ENCODE assay signal across 23 mouse cellular contexts in genomic region chr2:74671847-74672246, GRCm38 (mm10). TPM values are rescaled to one million over a fixed set of nuclear protein-coding genes. Genes with fewer than 3 reads are reported as not detected.
DNase-seq lines count a peak whose midpoint lies in the region; ATAC-seq and TF ChIP-seq lines count a peak whose summit lies in the region.
"Had no signal": no experiment of that assay in that cellular context is flagged by ENCODE, and none has a peak within 500 bp of the region (broad histone marks: within the 10 kb centered on the region; RNA-seq: fewer than 3 reads in every experiment).

No protein-coding gene starts in this region.

- H3K9me3 ChIP-seq in heart, embryonic 15.5 days (replicated peaks) = no peaks in the 10 kb centered on the region
- no peaks in the 10 kb centered on the region for H3K9me3 ChIP-seq in midbrain, embryonic 11.5 days (ENCODE audit: control insufficient read depth, low read length)
- no peaks in the 10 kb centered on the region for H3K9me3 ChIP-seq in midbrain, embryonic 15.5 days
- H3K9me3 ChIP-seq in limb, embryonic 12.5 days = no peaks in the 10 kb centered on the region
- H3K9me3 ChIP-seq: forebrain, embryonic 10.5 days; hindbrain, embryonic 12.5 days; neural tube, embryonic 13.5 days had no signal

- no peaks in the 10 kb centered on the region for H3K36me3 ChIP-seq in heart, embryonic 15.5 days
- no peaks in the 10 kb centered on the region for H3K36me3 ChIP-seq in midbrain, embryonic 11.5 days (ENCODE audit: control insufficient read depth, insufficient read depth, low read length)
- H3K36me3 ChIP-seq in midbrain, embryonic 15.5 days (replicated peaks) = no peaks in the 10 kb centered on the region
- H3K36me3 ChIP-seq in limb, embryonic 12.5 days = no peaks in the 10 kb centered on the region
- H3K36me3 ChIP-seq in myocyte (ENCODE audit: control insufficient read depth, insufficient read depth) = no peaks in the 10 kb centered on the region
- H3K36me3 ChIP-seq: forebrain, embryonic 10.5 days; hindbrain, embryonic 12.5 days; neural tube, embryonic 13.5 days had no signal

- no peaks in the 10 kb centered on the region for H3K79me2 ChIP-seq in myocyte (ENCODE audit: control insufficient read depth, insufficient read depth)

- H3K4me2 ChIP-seq in heart, embryonic 15.5 days = peak overlapping the region; percentile 70; the same call in 1 of the 2 replicates
- H3K4me2 ChIP-seq in midbrain, embryonic 11.5 days = no peak overlapping the region
- no peak overlapping the region for H3K4me2 ChIP-seq in midbrain, embryonic 15.5 days
- peak overlapping the region; percentile 74 for H3K4me2 ChIP-seq in limb, embryonic 12.5 days
- H3K4me2 ChIP-seq in myocyte (ENCODE audit: low read depth) = peak overlapping the region; percentile 53

- no peak overlapping the region for H3K27ac ChIP-seq in heart, embryonic 15.5 days
- no peak overlapping the region for H3K27ac ChIP-seq in midbrain, embryonic 11.5 days (ENCODE audit: low read depth, low read length)
- H3K27ac ChIP-seq in midbrain, embryonic 15.5 days = no peak overlapping the region
- peak overlapping the region; percentile 99 for H3K27ac ChIP-seq in limb, embryonic 12.5 days
- H3K27ac ChIP-seq: forebrain, embryonic 10.5 days; hindbrain, embryonic 12.5 days; neural tube, embryonic 13.5 days had no signal

- peaks cover 18% of the 10 kb centered on the region for H3K4me1 ChIP-seq in heart, embryonic 15.5 days (replicated peaks)
- peaks cover 8% of the 10 kb centered on the region; the same call in 1 of the 2 replicates for H3K4me1 ChIP-seq in midbrain, embryonic 11.5 days (ENCODE audit: control insufficient read depth, insufficient read depth, low read length)
- peaks cover 11% of the 10 kb centered on the region for H3K4me1 ChIP-seq in midbrain, embryonic 15.5 days
- H3K4me1 ChIP-seq in limb, embryonic 12.5 days (replicated peaks) = peaks cover 42% of the 10 kb centered on the region

- H3K9ac ChIP-seq in heart, embryonic 15.5 days = no peak overlapping the region
- no peak overlapping the region for H3K9ac ChIP-seq in midbrain, embryonic 11.5 days (ENCODE audit: low read length)
- no peak overlapping the region for H3K9ac ChIP-seq in midbrain, embryonic 15.5 days
- H3K9ac ChIP-seq in limb, embryonic 12.5 days (replicated peaks) = peak overlapping the region; percentile 99
- H3K9ac ChIP-seq: hindbrain, embryonic 12.5 days; neural tube, embryonic 13.5 days had no signal

- intact Hi-C loops in heart, postnatal 14 days (cut with DNase I) = loop anchor here (2.0 kb wide), 1 partner anchor 705 kb away; no protein-coding TSS in a partner anchor

- ATAC-seq in heart, embryonic 15.5 days (replicated peaks; ENCODE audit: insufficient number of reproducible peaks, insufficient read depth, low FRiP score, low read depth) = no peak
- no peak for ATAC-seq in midbrain, embryonic 11.5 days (ENCODE audit: low FRiP score)
- no peak for ATAC-seq in midbrain, embryonic 15.5 days (replicated peaks)
- no peak for ATAC-seq in limb, embryonic 12.5 days (ENCODE audit: insufficient number of reproducible peaks, insufficient read depth, low FRiP score, low TSS enrichment, low read depth)
- no peak for ATAC-seq in monocyte, adult 5-6 weeks (replicated peaks; ENCODE audit: insufficient number of reproducible peaks, low FRiP score, low TSS enrichment, poor library complexity, severe bottlenecking)

- DNase-seq in heart, postnatal 14 days = no peak
- DNase-seq in midbrain, embryonic 11.5 days (ENCODE audit: low spot score, missing footprints) = peak; percentile 94
- no peak for DNase-seq in right cerebral cortex, adult 2 months (ENCODE audit: low spot score in 2 of 2)
- DNase-seq: adrenal gland, postnatal 14 days; cerebellum, adult 2 months; kidney, adult 8-10 months; lung, postnatal 14 days; midbrain, embryonic 14.5 days; right cerebral cortex, postnatal 4 days; thymus, adult 18-20 months had no signal

- no peak for TF ChIP-seq POLR2A in myocyte (IDR thresholded peaks at IDR 0.05; ENCODE audit: insufficient read length, low read depth)

- no peak overlapping the region for H3K4me3 ChIP-seq in heart, embryonic 15.5 days
- no peak overlapping the region for H3K4me3 ChIP-seq in midbrain, embryonic 11.5 days (ENCODE audit: low read depth, low read length)
- H3K4me3 ChIP-seq in midbrain, embryonic 15.5 days = no peak overlapping the region
- peak overlapping the region; percentile 90 for H3K4me3 ChIP-seq in limb, embryonic 12.5 days (replicated peaks)
- H3K4me3 ChIP-seq in myocyte = no peak overlapping the region
- H3K4me3 ChIP-seq: neural tube, embryonic 13.5 days had no signal

- H3K27me3 ChIP-seq in heart, embryonic 15.5 days = peaks cover 98% of the 10 kb centered on the region
- H3K27me3 ChIP-seq in midbrain, embryonic 11.5 days (ENCODE audit: control insufficient read depth, insufficient read depth, low read length) = peaks cover 97% of the 10 kb centered on the region
- peaks cover 97% of the 10 kb centered on the region for H3K27me3 ChIP-seq in midbrain, embryonic 15.5 days (replicated peaks)
- peaks cover 76% of the 10 kb centered on the region for H3K27me3 ChIP-seq in limb, embryonic 12.5 days
- peaks cover 57% of the 10 kb centered on the region for H3K27me3 ChIP-seq in myocyte (ENCODE audit: control insufficient read depth, insufficient read depth, insufficient read length)

- H3ac ChIP-seq in myocyte (ENCODE audit: control insufficient read depth, insufficient read length) = no peak overlapping the region

- 21% methylated on average over 5 of the region's 5 CpGs for WGBS in heart, embryonic 15.5 days
- WGBS in midbrain, embryonic 11.5 days = 6% methylated on average over 5 of the region's 5 CpGs
- 11% methylated on average over 5 of the region's 5 CpGs for WGBS in midbrain, embryonic 15.5 days
- 8% methylated on average over 5 of the region's 5 CpGs for WGBS in limb, embryonic 12.5 days

TF ChIP-seq in myocyte, 11 proteins besides CTCF, POLR2A, EP300 and RAD21:
- TF ChIP-seq POLR2AphosphoS2 (IDR thresholded peaks at IDR 0.05; ENCODE audit: insufficient read length, low read depth) = no peak
- TF ChIP-seq MYOD1 (IDR thresholded peaks at IDR 0.05; ENCODE audit: control insufficient read depth in 1 of 3, insufficient read length in 2 of 3, low read depth in 2 of 3) = no peak
- no peak for TF ChIP-seq CEBPB (IDR thresholded peaks at IDR 0.05; ENCODE audit: insufficient read depth, poor library complexity, severe bottlenecking)

RNA-seq across cellular contexts. Expression of gene Hoxd12, which starts 3.0 kb away (rescaled TPM):
- polyA plus RNA-seq in heart, embryonic 15.5 days (2015; fragmentation: Nextera tagmentation; extraction: Ambion mirVana) = 0.10 TPM in 1 of 2 replicates, not detected in the other
- not detected for total RNA-seq in heart, postnatal 14 days (2021)
- not detected in 2 replicates for polyA plus RNA-seq in midbrain, embryonic 11.5 days (2014; fragmentation: Nextera tagmentation; extraction: Ambion mirVana)
- polyA plus RNA-seq in midbrain, embryonic 15.5 days (2015; fragmentation: Nextera tagmentation; extraction: Ambion mirVana) = not detected in 2 replicates
- 113 and 130 TPM in 2 replicates for polyA plus RNA-seq in limb, embryonic 12.5 days (2016; fragmentation: Nextera tagmentation; extraction: Ambion mirVana)
- not detected for polyA plus RNA-seq in myocyte (2012; fragmentation: generic; extraction: Trizol)
- total RNA-seq in monocyte, adult 5-6 weeks (2017) = not detected in 3 replicates
- total RNA-seq: adrenal gland, postnatal 14 days; gastrocnemius, postnatal 4 days; layer of hippocampus, postnatal 14 days; left cerebral cortex, postnatal 36 days had no signal
- polyA plus RNA-seq: cerebellum, adult 2 months; cortical plate, adult 2 months; embryonic facial prominence, embryonic 14.5 days; forebrain, embryonic 10.5 days; hindbrain, embryonic 12.5 days; midbrain, embryonic 14.5 days had no signal

RNA-seq across cellular contexts. Expression of gene Hoxd13, which starts 3.7 kb away (rescaled TPM):
- polyA plus RNA-seq in heart, embryonic 15.5 days (2015; fragmentation: Nextera tagmentation; extraction: Ambion mirVana) = 0.14 TPM in 1 of 2 replicates, not detected in the other
- total RNA-seq in heart, postnatal 14 days (2021) = not detected
- not detected in 2 replicates for polyA plus RNA-seq in midbrain, embryonic 11.5 days (2014; fragmentation: Nextera tagmentation; extraction: Ambion mirVana)
- 0.06 TPM in 1 of 2 replicates, not detected in the other for polyA plus RNA-seq in midbrain, embryonic 15.5 days (2015; fragmentation: Nextera tagmentation; extraction: Ambion mirVana)
- 81.8 and 88.0 TPM in 2 replicates for polyA plus RNA-seq in limb, embryonic 12.5 days (2016; fragmentation: Nextera tagmentation; extraction: Ambion mirVana)
- polyA plus RNA-seq in myocyte (2012; fragmentation: generic; extraction: Trizol) = not detected
- not detected in 3 replicates for total RNA-seq in monocyte, adult 5-6 weeks (2017)
- total RNA-seq: adrenal gland, postnatal 14 days; gastrocnemius, postnatal 4 days; layer of hippocampus, postnatal 14 days; left cerebral cortex, postnatal 36 days had no signal
- polyA plus RNA-seq: cortical plate, adult 2 months; embryonic facial prominence, embryonic 14.5 days; forebrain, embryonic 10.5 days; hindbrain, embryonic 12.5 days had no signal

RNA-seq across cellular contexts. Expression of gene Hoxd11, which starts 7.5 kb away (rescaled TPM):
- not detected in 2 replicates for polyA plus RNA-seq in heart, embryonic 15.5 days (2015; fragmentation: Nextera tagmentation; extraction: Ambion mirVana)
- not detected for total RNA-seq in heart, postnatal 14 days (2021)
- not detected in 2 replicates for polyA plus RNA-seq in midbrain, embryonic 11.5 days (2014; fragmentation: Nextera tagmentation; extraction: Ambion mirVana)
- polyA plus RNA-seq in midbrain, embryonic 15.5 days (2015; fragmentation: Nextera tagmentation; extraction: Ambion mirVana) = not detected in 2 replicates
- polyA plus RNA-seq in limb, embryonic 12.5 days (2016; fragmentation: Nextera tagmentation; extraction: Ambion mirVana) = 55.4 and 62.0 TPM in 2 replicates
- polyA plus RNA-seq in myocyte (2012; fragmentation: generic; extraction: Trizol) = not detected
- not detected in 3 replicates for total RNA-seq in monocyte, adult 5-6 weeks (2017)
- total RNA-seq: adrenal gland, postnatal 14 days; layer of hippocampus, postnatal 14 days; left cerebral cortex, postnatal 36 days had no signal
- polyA plus RNA-seq: cerebellum, adult 2 months; cortical plate, adult 2 months; embryonic facial prominence, embryonic 14.5 days; forebrain, embryonic 10.5 days; hindbrain, embryonic 12.5 days; midbrain, embryonic 14.5 days had no signal

RNA-seq across cellular contexts. Expression of gene Evx2, which starts 12.5 kb away (rescaled TPM):
- polyA plus RNA-seq in heart, embryonic 15.5 days (2015; fragmentation: Nextera tagmentation; extraction: Ambion mirVana) = not detected in 2 replicates
- not detected for total RNA-seq in heart, postnatal 14 days (2021)
- 1.5 and 1.9 TPM in 2 replicates for polyA plus RNA-seq in midbrain, embryonic 11.5 days (2014; fragmentation: Nextera tagmentation; extraction: Ambion mirVana)
- polyA plus RNA-seq in midbrain, embryonic 15.5 days (2015; fragmentation: Nextera tagmentation; extraction: Ambion mirVana) = 0.31 and 0.52 TPM in 2 replicates
- polyA plus RNA-seq in limb, embryonic 12.5 days (2016; fragmentation: Nextera tagmentation; extraction: Ambion mirVana) = 6.8 and 8.3 TPM in 2 replicates
- polyA plus RNA-seq in myocyte (2012; fragmentation: generic; extraction: Trizol) = not detected
- not detected in 3 replicates for total RNA-seq in monocyte, adult 5-6 weeks (2017)
- total RNA-seq: adrenal gland, postnatal 14 days; layer of hippocampus, postnatal 14 days; left cerebral cortex, postnatal 36 days had no signal
- polyA plus RNA-seq: cortical plate, adult 2 months; embryonic facial prominence, embryonic 14.5 days; forebrain, embryonic 10.5 days had no signal

RNA-seq across cellular contexts. Expression of gene Hoxd10, which starts 19.9 kb away (rescaled TPM):
- 0.08 TPM in 1 of 2 replicates, not detected in the other for polyA plus RNA-seq in heart, embryonic 15.5 days (2015; fragmentation: Nextera tagmentation; extraction: Ambion mirVana)
- under 1 TPM in 1 of 2 experiments, not detected in 1; 0.14 TPM for total RNA-seq in heart, postnatal 14 days (2021)
- polyA plus RNA-seq in midbrain, embryonic 11.5 days (2014; fragmentation: Nextera tagmentation; extraction: Ambion mirVana) = not detected in 2 replicates
- not detected in 2 replicates for polyA plus RNA-seq in midbrain, embryonic 15.5 days (2015; fragmentation: Nextera tagmentation; extraction: Ambion mirVana)
- polyA plus RNA-seq in limb, embryonic 12.5 days (2016; fragmentation: Nextera tagmentation; extraction: Ambion mirVana) = 39.5 and 42.0 TPM in 2 replicates
- not detected for polyA plus RNA-seq in myocyte (2012; fragmentation: generic; extraction: Trizol)
- total RNA-seq in monocyte, adult 5-6 weeks (2017) = not detected in 3 replicates
- total RNA-seq: adrenal gland, postnatal 14 days; layer of hippocampus, postnatal 14 days; left cerebral cortex, postnatal 36 days had no signal
- polyA plus RNA-seq: cerebellum, adult 2 months; cortical plate, adult 2 months; forebrain, embryonic 10.5 days; hindbrain, embryonic 12.5 days; midbrain, embryonic 14.5 days had no signal

Comparison
In these comparisons a context has a peak if more than half of its experiments do, and no peak if none do; other contexts are left out.
1. H3K4me2 ChIP-seq: peak in heart, embryonic 15.5 days (single experiment), limb, embryonic 12.5 days (single experiment) and myocyte (single experiment); none in midbrain, embryonic 11.5 days (single experiment) and midbrain, embryonic 15.5 days (single experiment).
2. RNA of gene Hoxd12, which starts 3.0 kb away (polyA plus RNA-seq): 113 to 130 TPM in limb, embryonic 12.5 days; not detected in midbrain, embryonic 15.5 days, 0.10 TPM in heart, embryonic 15.5 days, not detected in midbrain, embryonic 11.5 days and not detected in myocyte (single experiment); every median in the first group is over 100 times any median in the second.
3. RNA of gene Hoxd13, which starts 3.7 kb away (polyA plus RNA-seq): 81.8 to 88.0 TPM in limb, embryonic 12.5 days; 0.06 TPM in midbrain, embryonic 15.5 days, 0.14 TPM in heart, embryonic 15.5 days, not detected in midbrain, embryonic 11.5 days and not detected in myocyte (single experiment); every median in the first group is over 10 times any median in the second.
4. RNA of gene Hoxd11, which starts 7.5 kb away (polyA plus RNA-seq): 55.4 to 62.0 TPM in limb, embryonic 12.5 days; not detected in midbrain, embryonic 15.5 days, not detected in heart, embryonic 15.5 days, not detected in midbrain, embryonic 11.5 days and not detected in myocyte (single experiment); every median in the first group is over 10 times any median in the second.